Mouse (Mus musculus): ENCODE results near the gene Fermt2.
A peak's percentile ranks its signal among the peaks of the same experiment; 100 is the strongest.
"Not testable (repeated sequence)": the region's sequence is repeated elsewhere in the genome, so short reads cannot be mapped to it uniquely, and the experiment has no call there.

Fermt2 gene

DNA sequence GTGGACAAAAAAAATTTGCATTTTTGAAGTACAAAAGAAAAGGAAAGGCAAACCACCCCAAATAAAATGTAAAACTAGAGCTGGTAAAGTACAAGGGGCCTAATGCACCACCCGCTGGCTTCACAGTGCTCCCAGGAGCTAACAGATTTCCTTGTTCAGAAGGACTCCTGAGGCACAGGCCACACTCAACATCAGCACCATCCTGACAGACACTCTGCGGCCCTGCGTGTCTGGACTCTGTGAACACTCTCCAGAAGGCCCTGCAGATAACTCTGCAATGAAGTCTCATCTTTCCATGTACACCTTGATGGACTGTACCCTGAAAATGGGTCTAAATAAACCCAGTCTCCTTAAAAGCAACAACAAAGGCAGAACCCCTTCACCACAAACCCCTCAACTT, 22.5 kb downstream of the Fermt2 start:
- no peak for DNase-seq

DNA sequence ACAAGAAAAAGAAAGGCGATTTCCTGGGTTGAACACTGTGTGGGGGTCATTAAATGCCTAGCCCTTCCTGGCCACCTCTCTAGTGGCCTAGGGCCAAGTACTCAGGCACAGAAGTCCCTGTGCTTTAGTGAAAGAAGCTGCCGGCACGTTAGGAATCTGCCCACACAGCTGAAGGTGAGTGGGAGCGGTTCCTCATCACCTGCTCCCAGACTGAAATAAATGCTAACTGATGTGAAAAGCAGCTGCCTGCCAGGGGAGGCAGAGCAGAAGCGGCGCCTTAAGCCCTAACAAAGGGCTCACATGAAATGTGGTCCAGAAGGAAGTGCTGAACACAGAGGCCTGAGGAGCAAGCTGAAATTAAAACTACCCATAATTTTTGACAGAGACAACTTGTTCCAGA, 22.9 kb downstream of the Fermt2 start:
- peak; percentile 63 to 70 for DNase-seq

DNA sequence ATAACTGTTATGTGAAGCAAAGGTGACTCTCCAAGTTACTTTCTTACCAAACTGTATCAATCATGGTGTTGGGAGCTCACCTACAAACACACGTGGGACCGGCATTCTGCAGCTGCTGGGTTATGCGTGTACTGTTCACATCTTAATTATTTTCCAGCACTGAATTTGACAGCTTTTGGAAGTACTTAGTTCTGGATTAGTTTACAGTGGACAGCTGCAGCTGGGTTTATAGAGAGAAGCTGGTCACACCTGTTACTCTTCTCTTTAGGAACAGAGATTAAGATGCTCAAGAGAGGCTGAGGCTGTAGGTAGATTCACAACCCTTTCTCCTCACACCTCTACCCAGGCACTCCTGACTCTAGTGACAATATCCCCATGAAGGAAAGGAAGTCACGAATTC, 23.8 kb downstream of the Fermt2 start:
- DNase-seq: no peak

DNA sequence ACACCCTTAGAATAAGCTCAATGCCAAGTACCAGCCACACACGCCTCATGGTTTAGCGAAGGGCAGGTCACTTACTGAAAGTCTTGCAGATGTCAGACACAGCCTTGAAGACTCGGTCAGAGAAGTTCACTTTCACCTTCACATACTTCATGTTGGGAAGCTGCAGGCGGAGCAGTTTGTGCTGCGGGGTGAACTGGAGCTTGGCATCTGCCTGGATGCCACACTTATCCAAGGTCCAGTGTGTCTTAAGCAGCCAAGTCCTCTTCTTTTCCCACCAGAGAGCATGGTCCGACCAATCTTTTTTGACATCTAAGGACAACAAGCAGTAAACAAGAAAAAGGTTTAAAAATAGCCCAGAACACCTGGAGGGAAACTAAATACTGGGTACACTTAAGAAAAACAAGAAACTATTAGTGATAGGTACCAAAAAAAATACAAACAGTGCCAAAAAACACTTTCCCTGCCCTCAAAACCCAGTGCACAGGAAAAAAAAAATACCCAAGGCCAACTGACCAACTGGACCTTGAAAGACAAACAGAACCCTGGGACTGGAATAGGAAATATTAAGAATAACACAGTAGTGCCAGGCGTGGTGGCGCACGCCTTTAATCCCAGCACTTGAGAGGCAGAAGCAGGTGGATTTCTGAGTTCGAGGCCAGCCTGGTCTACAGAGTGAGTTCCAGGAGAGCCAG, 25.4 kb downstream of the Fermt2 start:
- DNase-seq: peak; percentile 39 to 50

DNA sequence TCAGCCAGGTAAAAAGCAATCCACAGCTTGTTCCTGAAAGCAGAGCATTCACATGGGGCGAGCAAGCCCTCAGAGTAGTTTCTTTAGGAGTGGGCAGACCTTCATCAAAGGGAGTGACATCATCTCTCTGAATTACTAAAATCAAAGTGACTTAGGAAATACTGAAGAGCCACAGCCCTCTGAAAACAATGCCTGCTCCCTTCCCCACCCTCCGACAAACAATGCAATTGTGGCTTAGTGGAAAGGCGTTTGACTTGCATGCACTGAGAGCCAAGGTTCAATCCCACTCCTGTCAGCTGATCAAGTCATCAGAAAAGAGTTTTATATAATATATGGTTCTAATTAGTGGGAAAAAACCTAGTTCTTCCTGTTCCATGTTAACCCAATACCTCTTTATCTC, 26.0 kb downstream of the Fermt2 start:
- no peak for DNase-seq

DNA sequence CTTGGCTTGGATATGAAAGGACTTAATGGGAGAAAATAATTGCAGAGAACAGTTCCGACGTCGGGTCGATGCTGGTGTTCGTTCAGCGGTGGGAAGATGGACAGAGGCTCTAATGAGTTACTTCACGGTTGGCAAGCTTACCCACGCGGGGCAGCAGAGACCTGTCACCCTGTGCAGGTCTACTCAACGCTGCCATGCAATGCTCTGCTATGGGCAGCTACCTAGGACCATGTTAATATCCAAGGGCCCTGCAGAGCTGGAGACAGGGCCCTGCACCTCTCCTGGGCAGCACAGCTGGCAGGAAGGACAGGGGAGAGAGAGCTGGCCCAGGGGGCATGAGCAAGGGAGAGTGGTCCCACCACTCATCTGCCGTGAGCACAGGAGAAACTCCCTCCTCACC, 29.9 kb downstream of the Fermt2 start:
- DNase-seq: no peak

DNA sequence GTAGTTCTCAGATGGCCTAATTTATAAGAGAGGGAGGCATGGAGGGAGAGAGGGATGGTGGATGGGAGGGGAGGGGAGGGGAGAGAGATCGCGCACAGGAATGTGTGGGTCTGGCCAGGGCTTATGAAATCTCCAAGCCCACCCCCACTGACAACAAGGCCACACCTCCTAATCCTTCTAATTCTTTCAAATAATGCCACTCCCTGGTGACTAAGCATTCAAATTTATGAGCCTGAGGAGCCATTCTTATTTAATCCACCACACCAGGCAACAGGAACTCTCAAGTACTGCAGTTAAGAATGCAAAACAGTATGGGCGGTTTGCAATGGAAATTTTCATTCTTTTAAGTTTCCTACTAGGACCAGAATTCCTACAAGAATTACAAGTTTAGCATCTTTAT, 32.8 kb downstream of the Fermt2 start:
- no peak for DNase-seq

DNA sequence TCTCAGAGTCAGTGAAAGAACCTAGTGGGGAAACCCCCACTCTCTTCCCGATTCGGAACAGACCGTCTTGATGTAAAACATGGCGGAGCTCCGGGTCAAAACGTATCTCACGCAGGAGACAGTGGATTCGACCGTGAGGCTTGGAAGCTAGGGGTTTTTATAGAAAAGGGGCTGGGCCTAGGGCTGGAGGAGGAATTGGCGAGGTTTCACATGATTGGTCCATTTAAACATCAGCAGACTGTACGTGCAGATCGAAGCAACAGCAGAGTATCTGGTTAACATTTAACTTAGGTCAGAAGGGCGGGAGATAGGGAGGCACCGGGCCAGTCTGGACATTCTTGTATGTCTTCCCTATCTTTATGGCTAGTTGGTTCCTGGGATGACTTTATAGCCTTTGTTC, 34.1 kb downstream of the Fermt2 start:
- not testable (repeated sequence) for DNase-seq

DNA sequence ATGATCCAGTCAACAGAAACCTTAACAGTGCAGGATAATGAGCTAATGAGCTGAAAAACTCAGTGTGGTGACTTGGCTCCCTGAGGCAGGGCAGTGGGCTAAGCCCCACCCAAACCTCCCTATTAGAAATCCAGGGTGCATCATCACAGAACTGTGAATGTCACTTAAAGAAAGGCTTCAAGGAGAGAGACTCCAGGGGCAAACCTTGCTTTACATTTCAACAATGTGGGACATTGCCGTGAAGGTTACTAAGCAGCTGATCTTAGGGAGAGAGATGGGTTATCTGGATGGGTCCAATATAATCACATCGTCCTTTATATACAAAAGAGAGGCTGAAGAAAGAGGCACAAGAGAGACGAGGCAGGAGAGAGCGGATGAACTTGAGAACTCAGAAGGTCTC, 36.0 kb downstream of the Fermt2 start:
- DNase-seq: no peak

DNA sequence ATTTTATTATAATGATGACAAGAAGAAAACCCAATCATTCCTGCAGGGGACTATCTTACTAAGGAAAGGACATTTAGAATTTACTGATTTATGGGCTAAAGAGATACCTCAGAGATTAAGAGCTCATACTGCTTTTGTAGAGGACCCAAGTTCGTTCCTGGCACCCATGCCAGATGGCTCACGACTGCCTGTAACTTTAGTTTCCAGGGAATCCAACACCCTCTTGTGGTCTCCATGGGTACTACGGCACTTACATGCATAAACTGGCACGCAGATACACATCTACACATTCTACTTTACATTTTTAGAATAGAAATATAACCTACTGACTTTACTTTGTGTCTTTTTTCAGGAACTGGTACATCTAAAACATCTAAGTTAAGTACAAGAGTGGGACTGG, 37.2 kb downstream of the Fermt2 start:
- no peak for DNase-seq

DNA sequence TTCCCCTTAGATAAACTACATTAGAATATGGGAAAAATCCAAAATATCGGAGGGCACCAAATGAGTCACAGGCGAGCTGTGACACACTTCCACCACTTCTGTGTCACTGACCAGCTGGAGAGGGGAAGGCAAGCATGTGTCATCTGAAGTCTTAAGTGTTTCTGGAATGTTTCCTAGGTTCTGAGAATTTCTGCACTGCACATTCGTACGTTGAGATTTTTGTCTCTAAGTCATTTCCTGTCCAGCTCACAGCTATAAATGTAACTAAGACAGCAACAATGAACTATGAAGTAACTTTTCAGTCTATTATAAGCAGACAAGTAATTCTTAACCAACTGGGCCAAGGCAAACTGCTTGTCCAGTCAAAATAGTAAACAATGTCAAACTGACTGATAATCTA, 37.9 kb downstream of the Fermt2 start:
- DNase-seq: no peak

DNA sequence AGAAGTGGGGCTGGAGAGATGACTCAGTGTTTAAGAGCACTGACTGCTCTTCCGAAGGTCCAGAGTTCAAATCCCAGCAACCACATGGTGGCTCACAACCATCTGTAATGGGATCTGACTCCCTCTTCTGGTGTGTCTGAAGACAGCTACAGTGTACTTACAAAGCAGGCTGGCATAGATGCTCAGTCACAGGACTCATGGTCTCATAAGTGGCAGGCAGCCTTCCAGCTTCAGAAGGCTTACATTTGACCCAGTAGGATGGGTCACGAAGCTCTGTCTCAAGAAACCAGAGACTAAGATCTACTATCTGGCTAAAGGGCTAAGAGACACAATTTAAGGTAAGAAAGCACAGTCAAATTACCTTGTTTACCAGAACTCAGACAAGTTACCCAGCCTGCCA, 42.7 kb downstream of the Fermt2 start:
- DNase-seq: not testable (repeated sequence)

DNA sequence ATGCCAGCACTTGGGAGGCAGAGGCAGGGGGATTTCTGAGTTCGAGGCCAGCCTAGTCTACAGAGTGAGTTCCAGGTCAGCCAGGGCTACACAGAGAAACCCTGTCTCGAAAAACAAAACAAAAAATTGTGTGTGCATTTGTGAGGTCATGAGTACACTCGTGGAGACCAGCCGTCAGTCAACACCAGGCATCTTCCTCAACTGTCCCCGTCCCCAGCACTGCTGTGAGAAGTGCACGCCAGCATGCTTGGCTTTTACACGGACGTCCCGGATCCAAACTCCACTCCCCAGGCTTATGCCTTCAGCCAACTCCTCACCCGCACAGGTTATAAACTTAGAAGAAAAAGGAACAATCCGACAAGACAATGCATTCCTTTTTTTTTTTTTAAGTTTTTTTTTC, 46.6 kb downstream of the Fermt2 start:
- DNase-seq: not testable (repeated sequence)

DNA sequence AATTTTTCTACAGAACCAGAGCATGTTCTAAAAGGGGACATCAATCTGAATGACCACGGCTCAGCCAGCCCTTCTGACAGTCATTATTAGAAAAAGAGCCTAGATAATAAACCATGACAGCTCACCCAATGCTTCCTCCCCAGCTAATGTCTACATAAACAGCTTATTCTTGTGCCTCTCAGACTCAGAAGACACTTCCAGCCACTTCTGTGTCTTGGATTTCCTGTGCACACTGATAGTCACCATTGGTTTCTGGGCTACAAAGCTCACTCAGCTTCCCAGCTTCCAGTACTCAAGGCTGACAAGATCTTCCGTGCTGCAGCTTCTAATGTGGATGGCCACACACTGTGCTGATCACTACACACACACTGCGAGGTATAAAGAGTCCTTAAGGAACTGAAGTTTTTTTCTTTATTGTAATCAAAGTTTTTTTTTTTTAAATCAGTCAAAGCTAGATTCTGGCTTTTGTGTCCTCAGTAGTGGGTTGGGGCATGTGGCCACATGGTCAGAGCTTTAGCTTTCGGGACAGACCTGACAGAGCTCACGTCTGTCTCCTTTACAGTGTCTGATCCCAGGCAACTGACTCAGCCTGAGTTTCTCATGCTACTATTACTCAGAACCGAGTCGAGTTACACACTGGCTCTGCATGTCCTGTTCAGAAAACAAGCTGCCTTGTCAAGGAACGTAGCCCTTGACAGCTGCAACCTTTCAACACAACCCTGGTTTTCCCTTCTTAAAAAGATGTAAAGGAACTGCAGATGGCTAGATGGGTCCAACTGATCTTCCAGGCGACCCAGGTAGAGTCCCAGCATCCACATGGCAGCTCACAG, 50.7 kb downstream of the Fermt2 start:
- no peak for DNase-seq

DNA sequence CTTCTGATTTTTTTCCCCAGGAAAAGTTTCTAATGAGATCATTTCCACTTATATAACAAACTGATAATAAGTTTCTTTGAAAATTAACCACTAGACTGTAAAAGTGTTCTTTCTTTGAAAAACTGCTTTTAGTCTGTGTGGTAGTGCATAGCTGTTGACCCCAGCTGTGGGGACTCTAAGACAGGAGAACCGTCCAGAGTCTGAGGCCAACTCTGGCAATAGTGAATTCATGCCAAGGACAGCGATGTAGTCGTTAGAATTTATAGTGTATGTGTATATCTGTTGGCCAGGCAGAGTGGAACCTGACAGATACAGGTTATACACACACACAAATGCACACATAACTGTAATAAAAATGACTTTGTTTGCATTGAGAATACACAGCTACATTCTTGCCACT, 51.4 kb downstream of the Fermt2 start:
- no peak for DNase-seq

DNA sequence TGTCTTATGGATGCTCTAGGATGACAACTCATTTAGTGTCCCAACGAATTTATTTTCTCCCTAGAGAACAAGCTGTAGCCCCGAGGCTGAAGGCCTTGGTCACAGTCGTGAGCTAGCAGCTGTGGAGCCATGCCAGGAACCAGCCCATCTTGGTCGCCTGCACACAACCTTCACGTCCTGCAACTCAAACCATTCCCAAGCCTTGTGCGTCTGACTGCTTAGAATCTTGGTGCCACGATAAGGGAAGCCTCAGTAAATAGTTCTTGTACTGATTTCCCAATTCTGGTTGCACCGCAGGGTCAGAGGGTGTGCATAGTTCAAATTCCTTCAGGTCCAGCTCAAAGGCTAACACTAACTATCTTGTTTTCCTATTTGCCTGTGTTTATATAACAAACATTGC, 52.3 kb downstream of the Fermt2 start:
- DNase-seq: peak; percentile 78 to 88

DNA sequence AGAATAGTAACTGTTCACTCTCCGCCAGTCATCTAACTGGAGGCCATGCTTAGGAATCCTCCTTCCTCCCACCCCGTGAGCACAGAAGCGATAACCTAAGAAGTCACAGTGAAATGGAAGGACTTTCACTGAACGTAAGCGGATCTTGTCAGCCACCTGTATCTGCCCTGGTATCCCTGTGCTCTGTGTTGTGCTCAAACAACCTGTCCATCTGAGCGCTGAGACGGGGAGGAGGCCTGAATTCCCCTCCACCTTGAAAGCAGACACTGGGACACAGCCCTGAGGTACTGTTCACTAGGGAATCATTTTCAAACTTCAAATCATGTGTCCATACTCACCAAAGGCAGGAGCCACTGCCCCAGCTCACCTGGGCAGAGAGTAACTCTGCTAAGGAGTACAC, 52.9 kb downstream of the Fermt2 start:
- DNase-seq: no peak

DNA sequence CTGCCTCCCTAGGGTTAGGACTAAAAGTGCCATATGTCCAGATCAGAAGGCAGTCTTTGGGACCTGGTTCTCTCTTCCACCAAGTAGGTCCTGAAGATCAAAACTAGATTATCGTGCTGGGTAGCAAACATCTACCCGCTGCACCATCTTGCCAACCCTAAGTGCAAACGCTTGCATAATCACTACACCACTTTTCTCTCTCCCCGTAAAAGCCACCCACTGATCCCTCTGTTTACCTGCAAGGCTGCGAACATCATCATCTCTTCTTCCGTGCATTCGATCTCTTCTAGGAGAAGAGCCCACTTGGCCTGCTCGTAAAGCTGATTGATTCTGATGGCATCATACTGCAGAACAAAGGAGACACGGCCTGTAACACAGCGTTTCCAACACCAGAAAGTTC, 57.4 kb downstream of the Fermt2 start:
- no peak for DNase-seq

DNA sequence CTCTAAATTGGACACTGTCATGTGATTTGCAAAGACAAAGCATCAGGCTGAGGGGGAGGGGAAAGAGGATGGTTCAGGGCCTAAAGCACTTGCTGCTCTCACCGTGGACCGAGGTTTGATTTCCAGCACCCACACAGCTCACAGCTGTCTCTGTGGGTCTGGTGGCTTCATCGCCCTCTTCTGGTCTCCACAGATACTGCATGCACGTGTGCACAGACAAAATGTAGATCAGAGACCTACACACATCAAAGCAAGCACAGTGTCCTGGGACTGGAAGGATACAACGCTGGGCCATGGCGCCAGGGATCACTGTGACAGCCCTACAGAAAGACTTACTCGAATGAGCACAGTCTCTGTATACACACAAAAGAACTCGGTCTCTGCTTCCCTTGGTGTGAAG, 60.5 kb downstream of the Fermt2 start:
- DNase-seq: no peak

DNA sequence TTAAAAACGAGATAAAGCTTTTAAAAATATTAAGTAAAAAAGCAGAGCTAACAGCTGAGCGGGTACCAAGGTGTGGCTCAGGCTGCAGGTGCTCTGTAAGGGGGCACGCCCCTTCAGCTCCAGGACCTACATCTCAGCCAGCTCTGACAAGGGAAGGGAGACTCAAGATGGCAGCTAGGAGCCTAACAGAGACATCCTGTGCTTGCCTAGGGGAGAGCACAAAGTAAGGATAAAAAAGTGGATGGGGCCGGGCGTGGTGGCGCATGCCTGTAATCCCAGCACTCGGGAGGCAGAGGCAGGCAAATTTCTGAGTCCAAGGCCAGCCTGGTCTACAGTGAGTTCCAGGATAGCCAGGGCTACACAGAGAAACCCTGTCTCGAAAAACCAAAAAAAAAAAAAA, 63.5 kb downstream of the Fermt2 start:
- not testable (repeated sequence) for DNase-seq

DNA sequence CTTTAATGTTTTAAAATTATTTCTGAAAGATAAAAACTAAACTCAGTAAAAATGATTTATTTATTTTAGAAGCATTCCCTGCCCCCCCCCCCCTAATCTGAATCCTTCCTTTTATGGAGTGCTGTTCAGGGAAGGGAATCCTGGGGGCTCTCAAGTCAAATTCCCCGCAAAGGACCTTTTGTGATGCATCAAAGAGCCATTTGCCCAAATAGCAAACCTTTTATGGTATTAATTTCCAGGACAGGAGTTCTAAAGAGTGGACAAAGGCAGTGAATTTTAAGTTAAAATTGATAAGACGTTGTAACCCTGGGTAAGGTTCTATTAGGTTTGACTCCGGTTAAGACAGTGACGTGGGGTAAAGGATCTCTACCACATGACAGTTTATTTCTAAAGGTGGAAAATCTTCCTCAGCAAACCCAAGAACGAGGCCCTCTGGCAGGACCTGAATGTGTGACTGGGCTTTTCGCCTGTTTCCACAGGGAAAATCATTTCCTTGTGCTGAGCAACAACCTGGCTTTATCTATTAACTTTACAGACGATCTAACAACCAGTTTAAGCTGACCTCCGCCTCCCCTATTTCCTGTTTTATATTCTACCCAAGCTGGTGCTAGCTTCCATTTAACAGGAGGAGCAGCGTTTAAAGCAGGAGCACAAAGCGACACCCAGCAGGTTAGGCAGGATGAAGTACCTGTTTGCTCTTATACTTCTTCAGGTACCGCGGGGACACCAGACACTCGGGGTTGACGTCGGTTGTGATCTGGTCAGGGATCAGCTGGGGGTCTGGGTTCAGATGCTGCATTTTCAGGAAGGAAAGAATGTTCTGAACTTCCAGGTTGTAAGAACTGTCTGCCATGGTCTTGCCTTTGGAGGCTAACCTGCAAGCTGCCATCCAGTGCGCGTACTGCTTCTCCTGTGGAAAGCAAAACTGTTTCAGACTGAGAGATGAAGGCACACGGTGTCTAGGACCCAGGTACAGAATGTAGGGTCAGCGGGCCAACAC, 65.6 kb downstream of the Fermt2 start:
- no peak for DNase-seq

DNA sequence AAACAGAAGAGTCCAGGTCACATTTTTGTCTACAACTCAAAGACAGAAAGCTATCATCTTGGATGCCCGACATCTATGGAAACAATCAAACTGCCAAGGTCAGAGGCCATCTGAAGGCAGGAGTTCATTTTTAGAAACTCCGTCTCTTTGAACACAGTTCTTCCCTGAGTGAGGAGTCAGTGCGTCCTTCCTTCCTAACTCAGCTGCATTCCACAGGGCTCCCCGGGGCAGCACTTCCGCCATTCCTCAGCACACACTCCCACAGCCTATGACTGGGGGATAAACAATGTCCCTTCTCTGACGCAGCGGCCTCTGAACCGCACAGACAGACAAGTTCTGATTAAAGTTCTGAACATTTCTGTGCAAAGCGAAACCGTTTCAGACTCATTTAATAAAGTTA, 66.3 kb downstream of the Fermt2 start:
- peak; percentile 61 to 70 for DNase-seq

DNA sequence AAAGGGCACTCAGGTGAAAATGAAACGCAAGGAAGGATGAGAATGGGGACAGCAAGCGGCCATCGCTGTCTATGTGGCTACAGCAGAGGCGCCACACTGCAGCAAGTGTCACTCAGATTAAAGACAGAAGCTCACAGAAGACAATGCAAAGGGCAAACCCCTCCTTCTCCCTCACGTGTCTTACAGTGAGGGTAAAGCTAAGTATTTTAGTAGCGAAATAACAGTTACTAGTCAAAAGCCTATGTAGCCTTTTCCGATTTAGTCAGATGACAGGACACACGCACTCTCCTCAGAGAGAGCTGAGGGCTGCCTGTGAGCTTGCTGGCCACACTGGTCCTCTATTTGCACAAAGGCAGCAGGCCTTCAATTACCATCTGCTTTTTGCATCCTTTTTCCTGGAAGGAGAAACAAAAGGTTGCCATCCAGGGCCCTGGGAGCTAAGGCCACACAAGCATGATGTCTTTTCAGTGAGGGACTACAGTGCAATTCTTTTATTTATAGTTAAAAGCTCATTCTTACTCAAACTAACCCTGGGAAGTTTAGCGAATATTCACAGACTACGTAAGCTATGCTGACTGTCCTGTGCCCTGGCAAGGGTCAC, 66.9 kb downstream of the Fermt2 start:
- no peak for DNase-seq

Data from kidney, adult 8-10 months (tissue).